Comparison of ENCODE assay signal across 21 mouse cellular contexts in the genomic region with DNA sequence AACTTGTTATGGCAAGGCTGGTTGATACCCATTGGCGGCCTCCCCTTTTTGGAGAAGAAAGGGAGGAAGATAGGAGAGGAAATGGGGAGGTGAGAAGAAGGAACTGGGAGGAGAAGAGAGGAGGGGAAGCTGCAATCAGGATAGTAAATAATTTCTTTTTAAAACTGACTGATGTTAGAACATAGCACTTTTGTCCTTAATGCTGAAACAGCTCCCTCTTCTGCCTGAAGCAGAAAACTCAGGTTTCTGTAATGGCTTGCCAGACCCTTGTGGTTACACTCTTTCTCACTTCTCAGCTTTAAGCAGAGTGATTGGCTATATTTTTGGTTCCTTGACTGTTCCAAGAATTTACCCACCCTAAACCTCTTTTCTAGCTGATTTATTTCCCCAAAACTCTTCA. TPM values are rescaled to one million over a fixed set of nuclear protein-coding genes. Genes with fewer than 3 reads are reported as not detected.
DNase-seq lines count a peak whose midpoint lies in the region; ATAC-seq and TF ChIP-seq lines count a peak whose summit lies in the region.
"Had no signal": no experiment of that assay in that cellular context is flagged by ENCODE, and none has a peak within 500 bp of the region (broad histone marks: within the 10 kb centered on the region; RNA-seq: fewer than 3 reads in every experiment).

No protein-coding gene starts in this region.

- H3K4me3 ChIP-seq in intestine, postnatal 0 days (ENCODE audit: low read depth, low read length): no peak overlapping the region
- H3K4me3 ChIP-seq in intestine, embryonic 16.5 days (ENCODE audit: low read length): no peak overlapping the region
- no peak overlapping the region for H3K4me3 ChIP-seq in midbrain, embryonic 16.5 days (ENCODE audit: low read depth, low read length)
- H3K4me3 ChIP-seq: embryonic facial prominence, embryonic 10.5 days; heart, embryonic 15.5 days; hindbrain, embryonic 13.5 days had no signal

- TF ChIP-seq CTCF in intestine, postnatal 0 days (IDR thresholded peaks at IDR 0.05; ENCODE audit: low read depth): peak; percentile 41

- H3K27me3 ChIP-seq in intestine, postnatal 0 days (replicated peaks; ENCODE audit: control insufficient read depth, insufficient read depth, low read length): no peaks in the 10 kb centered on the region
- H3K27me3 ChIP-seq in intestine, embryonic 16.5 days (replicated peaks; ENCODE audit: control insufficient read depth, insufficient read depth, low read length): no peaks in the 10 kb centered on the region
- no peaks in the 10 kb centered on the region for H3K27me3 ChIP-seq in midbrain, embryonic 16.5 days (ENCODE audit: control insufficient read depth, insufficient read depth, low read depth, low read length)
- H3K27me3 ChIP-seq: heart, embryonic 15.5 days; hindbrain, embryonic 13.5 days had no signal

- no peak overlapping the region for H3K4me2 ChIP-seq in intestine, postnatal 0 days (replicated peaks; ENCODE audit: low read depth)
- no peak overlapping the region for H3K4me2 ChIP-seq in intestine, embryonic 16.5 days (ENCODE audit: low read depth, low read length)
- H3K4me2 ChIP-seq in midbrain, embryonic 16.5 days (ENCODE audit: low read length): no peak overlapping the region
- H3K4me2 ChIP-seq: heart, embryonic 15.5 days; hindbrain, embryonic 13.5 days had no signal

- no peaks in the 10 kb centered on the region for H3K36me3 ChIP-seq in intestine, postnatal 0 days (ENCODE audit: control insufficient read depth, insufficient read depth)
- H3K36me3 ChIP-seq in intestine, embryonic 16.5 days (ENCODE audit: control insufficient read depth, insufficient read depth, low read length): no peaks in the 10 kb centered on the region
- H3K36me3 ChIP-seq in midbrain, embryonic 16.5 days (ENCODE audit: control insufficient read depth, insufficient read depth, low read length): no peaks in the 10 kb centered on the region
- H3K36me3 ChIP-seq: embryonic facial prominence, embryonic 10.5 days; heart, embryonic 15.5 days; hindbrain, embryonic 13.5 days had no signal

- WGBS in intestine, postnatal 0 days: 80% methylated on average over 1 of the region's 1 CpGs
- WGBS in intestine, embryonic 16.5 days: 68% methylated on average over 1 of the region's 1 CpGs
- 77% methylated on average over 1 of the region's 1 CpGs for WGBS in midbrain, embryonic 16.5 days

- ATAC-seq in intestine, postnatal 0 days: no peak
- ATAC-seq in intestine, embryonic 16.5 days: no peak
- ATAC-seq in megakaryocyte progenitor cell, adult 5-6 weeks (replicated peaks; ENCODE audit: poor library complexity): peak; percentile 82
- ATAC-seq in midbrain, embryonic 16.5 days: no peak

- no peak overlapping the region for H3K9ac ChIP-seq in intestine, postnatal 0 days (ENCODE audit: low read depth, low read length)
- no peak overlapping the region for H3K9ac ChIP-seq in intestine, embryonic 16.5 days (ENCODE audit: low read depth, low read length)
- no peak overlapping the region for H3K9ac ChIP-seq in midbrain, embryonic 16.5 days (ENCODE audit: low read depth, low read length)
- H3K9ac ChIP-seq: heart, embryonic 15.5 days; hindbrain, embryonic 13.5 days had no signal

- no peak overlapping the region for H3K27ac ChIP-seq in intestine, postnatal 0 days (ENCODE audit: low read depth, low read length)
- H3K27ac ChIP-seq in intestine, embryonic 16.5 days (ENCODE audit: low read length): no peak overlapping the region
- H3K27ac ChIP-seq in midbrain, embryonic 16.5 days (ENCODE audit: low read length): no peak overlapping the region
- H3K27ac ChIP-seq: embryonic facial prominence, embryonic 10.5 days; heart, embryonic 15.5 days; hindbrain, embryonic 13.5 days had no signal

- no peaks in the 10 kb centered on the region for H3K9me3 ChIP-seq in intestine, postnatal 0 days (ENCODE audit: control insufficient read depth)
- H3K9me3 ChIP-seq in intestine, embryonic 16.5 days (ENCODE audit: control insufficient read depth, low read length): no peaks in the 10 kb centered on the region
- no peaks in the 10 kb centered on the region for H3K9me3 ChIP-seq in midbrain, embryonic 16.5 days (replicated peaks; ENCODE audit: control insufficient read depth, low read length, poor library complexity, severe bottlenecking)
- H3K9me3 ChIP-seq: embryonic facial prominence, embryonic 10.5 days; heart, embryonic 15.5 days; hindbrain, embryonic 13.5 days had no signal

- DNase-seq in thymus, postnatal 0 days (ENCODE audit: low spot score): peak; percentile 39
- no peak for DNase-seq in thymus, adult 18-20 months
- DNase-seq in right cerebral cortex, postnatal 25 days: no peak
- no peak for DNase-seq in testis, postnatal 10 days (ENCODE audit: low spot score)
- DNase-seq: cerebellum, adult 2 months; heart, adult 11 months; lung, postnatal 4 days had no signal

- no peaks in the 10 kb centered on the region for H3K4me1 ChIP-seq in intestine, postnatal 0 days (replicated peaks; ENCODE audit: control insufficient read depth, insufficient read depth, low read length)
- H3K4me1 ChIP-seq in intestine, embryonic 16.5 days (ENCODE audit: control insufficient read depth, insufficient read depth, low read length): no peaks in the 10 kb centered on the region
- H3K4me1 ChIP-seq in midbrain, embryonic 16.5 days (ENCODE audit: control insufficient read depth, insufficient read depth, low read length): no peaks in the 10 kb centered on the region
- H3K4me1 ChIP-seq: embryonic facial prominence, embryonic 10.5 days; heart, embryonic 15.5 days; hindbrain, embryonic 13.5 days had no signal

RNA-seq across cellular contexts. Expression of gene 4922502D21Rik, which starts 5.6 kb away (rescaled TPM):
- polyA plus RNA-seq in intestine, postnatal 0 days (2015; fragmentation: Nextera tagmentation; extraction: Ambion mirVana): not detected in 2 replicates
- not detected in 2 replicates for polyA plus RNA-seq in intestine, embryonic 16.5 days (2015; fragmentation: Nextera tagmentation; extraction: Ambion mirVana)
- 0.17 TPM in 1 of 2 replicates, not detected in the other for polyA plus RNA-seq in thymus, postnatal 0 days (2015; fragmentation: Nextera tagmentation; extraction: Ambion mirVana)
- 0.42 TPM in 1 of 2 replicates, not detected in the other for total RNA-seq in megakaryocyte progenitor cell, adult 5-6 weeks (2015)
- total RNA-seq in megakaryocyte progenitor cell, adult 5-6 weeks (2017): 0.34 TPM in 1 of 2 replicates, not detected in the other
- not detected in 2 replicates for polyA plus RNA-seq in midbrain, embryonic 16.5 days (2015; fragmentation: Nextera tagmentation; extraction: Ambion mirVana)
- total RNA-seq: left cerebral cortex, postnatal 14 days; liver, adult 2 months had no signal
- polyA plus RNA-seq: brain, embryonic 14.5 days; C2C12; cerebellum, adult 2 months; embryonic facial prominence, embryonic 10.5 days; frontal cortex, adult 2 months; heart, embryonic 15.5 days; hindbrain, embryonic 13.5 days; kidney, embryonic 14.5 days; liver, adult 2 months had no signal

RNA-seq across cellular contexts. Expression of gene Clec12a, which starts 16.5 kb away (rescaled TPM):
- 0.09 and 0.20 TPM in 2 replicates for polyA plus RNA-seq in intestine, postnatal 0 days (2015; fragmentation: Nextera tagmentation; extraction: Ambion mirVana)
- polyA plus RNA-seq in intestine, embryonic 16.5 days (2015; fragmentation: Nextera tagmentation; extraction: Ambion mirVana): 0.77 and 0.88 TPM in 2 replicates
- 3.9 and 4.5 TPM in 2 replicates for polyA plus RNA-seq in thymus, postnatal 0 days (2015; fragmentation: Nextera tagmentation; extraction: Ambion mirVana)
- total RNA-seq in megakaryocyte progenitor cell, adult 5-6 weeks (2015): 726 and 820 TPM in 2 replicates
- 640 and 745 TPM in 2 replicates for total RNA-seq in megakaryocyte progenitor cell, adult 5-6 weeks (2017)
- 0.28 and 0.40 TPM in 2 replicates for polyA plus RNA-seq in midbrain, embryonic 16.5 days (2015; fragmentation: Nextera tagmentation; extraction: Ambion mirVana)
- polyA plus RNA-seq: C2C12 had no signal

RNA-seq across cellular contexts. Expression of gene Cd69, which starts 50.8 kb away (rescaled TPM):
- 0.12 and 0.16 TPM in 2 replicates for polyA plus RNA-seq in intestine, postnatal 0 days (2015; fragmentation: Nextera tagmentation; extraction: Ambion mirVana)
- polyA plus RNA-seq in intestine, embryonic 16.5 days (2015; fragmentation: Nextera tagmentation; extraction: Ambion mirVana): 0.24 and 0.37 TPM in 2 replicates
- polyA plus RNA-seq in thymus, postnatal 0 days (2015; fragmentation: Nextera tagmentation; extraction: Ambion mirVana): 53.2 and 58.8 TPM in 2 replicates
- total RNA-seq in megakaryocyte progenitor cell, adult 5-6 weeks (2015): 128 and 146 TPM in 2 replicates
- 109 and 150 TPM in 2 replicates for total RNA-seq in megakaryocyte progenitor cell, adult 5-6 weeks (2017)
- polyA plus RNA-seq in midbrain, embryonic 16.5 days (2015; fragmentation: Nextera tagmentation; extraction: Ambion mirVana): not detected in 2 replicates
- total RNA-seq: left cerebral cortex, postnatal 14 days had no signal
- polyA plus RNA-seq: brain, embryonic 14.5 days; C2C12; embryonic facial prominence, embryonic 10.5 days; hindbrain, embryonic 13.5 days had no signal

RNA-seq across cellular contexts. Expression of gene Clec12b, which starts 59.7 kb away (rescaled TPM):
- polyA plus RNA-seq in intestine, postnatal 0 days (2015; fragmentation: Nextera tagmentation; extraction: Ambion mirVana): 0.14 TPM in 2 replicates
- polyA plus RNA-seq in intestine, embryonic 16.5 days (2015; fragmentation: Nextera tagmentation; extraction: Ambion mirVana): 0.10 and 0.23 TPM in 2 replicates
- 0.15 and 0.46 TPM in 2 replicates for polyA plus RNA-seq in thymus, postnatal 0 days (2015; fragmentation: Nextera tagmentation; extraction: Ambion mirVana)
- total RNA-seq in megakaryocyte progenitor cell, adult 5-6 weeks (2015): not detected in 2 replicates
- total RNA-seq in megakaryocyte progenitor cell, adult 5-6 weeks (2017): not detected in 2 replicates
- 0.45 TPM in 1 of 2 replicates, not detected in the other for polyA plus RNA-seq in midbrain, embryonic 16.5 days (2015; fragmentation: Nextera tagmentation; extraction: Ambion mirVana)
- total RNA-seq: left cerebral cortex, postnatal 14 days; liver, adult 2 months; monocyte, adult 5-6 weeks had no signal
- polyA plus RNA-seq: C2C12; embryonic facial prominence, embryonic 10.5 days; kidney, embryonic 14.5 days; liver, adult 2 months had no signal

Comparison
In these comparisons a context has a peak if more than half of its experiments do, and no peak if none do; other contexts are left out.
1. RNA of gene Cd69, which starts 50.8 kb away (polyA plus RNA-seq): 53.2 to 58.8 TPM in thymus, postnatal 0 days; 0.24 to 0.37 TPM in intestine, embryonic 16.5 days, 0.12 to 0.16 TPM in intestine, postnatal 0 days and not detected in midbrain, embryonic 16.5 days; every median in the first group is over 10 times any median in the second.